Mouse (Mus musculus) C3H10T1/2 (cell line): Measurements from ENCODE around the gene Lipk. TPM values are rescaled to one million over a fixed set of nuclear protein-coding genes. Genes with fewer than 3 reads are reported as not detected.

ENCODE experiments used
- polyA plus RNA-seq, 2 experiments: library from polyadenylated mRNA; unstranded; fragments of >200 nt; fragmentation: generic; extraction: Trizol; gene quantifications; one replicate each; pipeline ENCODE4 v1.2.1; 2012; ENCODE audit warnings: missing spikeins in 2 of 2

The Lipk gene
- not detected for polyA plus RNA-seq

DNA sequence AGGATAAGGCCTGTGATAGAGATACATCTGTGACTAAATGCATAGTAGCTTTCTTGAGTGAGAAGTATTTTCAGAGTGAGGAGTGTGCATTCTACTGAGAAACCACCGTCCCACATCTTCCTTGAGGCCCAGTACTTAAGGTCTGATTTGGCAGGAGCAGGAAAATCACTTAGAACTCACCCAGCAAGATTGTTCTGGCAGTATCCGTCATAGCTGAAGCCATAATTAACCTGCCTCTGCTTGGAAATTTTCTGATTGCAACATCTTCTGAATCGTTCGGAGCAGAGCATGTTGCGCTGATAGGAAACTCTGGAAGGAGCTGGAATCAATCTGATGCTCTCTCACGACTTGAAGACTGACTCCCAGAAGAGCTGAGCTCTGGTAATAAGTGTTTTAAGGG lies at the start of gene Lipk:
Gene Lipk (plus strand): TSS at position 289 of the 400 bp plus-strand sequence.

DNA sequence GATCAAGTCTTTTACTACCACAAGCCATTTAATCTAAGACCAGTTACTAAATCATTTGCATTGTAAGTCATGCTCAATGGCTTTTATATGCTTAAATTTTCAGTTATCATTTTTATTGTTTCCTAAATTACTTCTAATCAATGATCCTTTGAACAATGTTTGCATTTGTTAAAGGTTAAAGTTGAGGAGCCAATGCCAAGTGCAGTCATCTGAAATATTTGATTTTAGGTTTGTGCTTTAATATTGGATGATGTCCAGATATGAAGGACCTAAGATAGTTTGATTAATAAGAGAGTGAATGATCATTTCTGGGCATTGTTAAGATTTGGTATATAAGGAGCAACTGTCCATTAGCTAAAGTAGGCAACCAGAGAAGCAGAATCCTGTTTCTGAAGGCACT lies 47.2 kb upstream of the Lipk start, which contains the start of gene Lipf:
Gene Lipf (plus strand): TSS at position 301 of the 400 bp plus-strand sequence.

DNA sequence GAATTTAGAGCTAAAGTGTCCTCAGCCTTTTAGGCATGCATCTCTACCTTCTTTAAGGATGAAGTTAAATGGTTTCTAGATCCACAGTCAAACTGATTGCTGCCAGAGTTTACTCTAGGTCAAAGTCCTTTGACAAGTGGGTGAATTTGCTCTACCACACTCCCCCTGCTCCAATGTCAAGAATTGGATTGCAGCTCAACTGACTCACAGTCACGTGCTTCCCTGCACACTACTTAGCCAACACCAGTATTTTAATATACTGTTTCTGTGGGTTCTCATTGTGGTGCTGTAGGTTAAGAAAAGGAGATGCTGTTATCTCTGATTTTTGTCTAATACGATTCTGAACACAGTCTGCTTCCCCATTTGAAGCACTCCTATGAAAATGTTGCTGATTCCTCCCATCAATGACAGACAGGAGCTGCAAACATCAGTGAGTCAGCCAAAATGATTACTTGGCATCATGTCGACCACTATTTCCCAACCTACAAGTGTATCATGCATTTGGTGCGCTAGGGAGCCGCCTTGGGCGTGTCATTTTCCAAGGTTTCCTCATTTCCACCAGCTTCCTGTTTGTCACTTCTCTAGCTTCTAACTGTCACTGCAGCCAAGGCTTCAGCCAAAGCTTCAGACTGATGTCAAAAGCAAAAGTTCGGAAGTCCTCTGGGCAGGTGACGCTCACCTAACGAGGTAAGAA lies 58.8 kb downstream of the Lipk start, which contains the start of gene Lipn:
Gene Lipn (plus strand): TSS at position 580 of the 694 bp plus-strand sequence.

Other genes with a start within 250 kb of the Lipk start
- gene Lipo3, start 246.3 kb upstream of the Lipk start, polyA plus RNA-seq: under 1 TPM in 1 of 2 experiments, not detected in 1; 0.12 TPM
- not detected for gene Lipo1, start 220.8 kb upstream of the Lipk start, polyA plus RNA-seq
- gene Lipf, start 47.1 kb upstream of the Lipk start, polyA plus RNA-seq: not detected
- gene Lipn, start 59.1 kb downstream of the Lipk start, polyA plus RNA-seq: not detected
- gene Lipm, start 92.6 kb downstream of the Lipk start, polyA plus RNA-seq: not detected
- gene Ankrd22, start 157.8 kb downstream of the Lipk start, polyA plus RNA-seq: not detected
- 10 to 100 TPM in 1 of 2 experiments, 1 to 10 TPM in 1; 3.1 to 15.1 TPM for gene Stambpl1, start 183.9 kb downstream of the Lipk start, polyA plus RNA-seq
- 100 to 1,000 TPM; 163 to 208 TPM for gene Acta2, start 247.3 kb downstream of the Lipk start, polyA plus RNA-seq